Mouse (Mus musculus) lung, embryonic 16.5 days (tissue): ENCODE data around the gene Ackr2. TPM values are rescaled to one million over a fixed set of nuclear protein-coding genes. Genes with fewer than 3 reads are reported as not detected.

ENCODE experiments used
- ATAC-seq: fragments of 200-750 bp; cut with Nextera tagmentation; 2 replicates; pipeline ENCODE4 v1.8.0; 2017; ENCODE audit warnings: low read depth, mild to moderate bottlenecking, moderate library complexity
- H3K27ac ChIP-seq: fragments of 300-500 bp; sonication (generic); 2 replicates; pipeline ENCODE4 v1.5.1; 2014; ENCODE audit warnings: mild to moderate bottlenecking, control low read depth, low read length
- H3K27me3 ChIP-seq: fragments of 300-500 bp; sonication (generic); 2 replicates; pipeline ENCODE4 v1.6.1; 2014; ENCODE audit warnings: low read depth, low read length, mixed read lengths; ENCODE audit not compliant: control insufficient read depth, insufficient read depth
- H3K36me3 ChIP-seq: fragments of 300-500 bp; sonication (generic); 2 replicates; pipeline ENCODE4 v1.6.1; 2014; ENCODE audit warnings: low read length; ENCODE audit not compliant: control insufficient read depth, insufficient read depth
- H3K4me1 ChIP-seq: fragments of 300-500 bp; sonication (generic); replicated peaks from 2 replicates; pipeline ENCODE4 v1.6.1; 2014; ENCODE audit warnings: low read length, mixed read lengths; ENCODE audit not compliant: control insufficient read depth, insufficient read depth
- H3K4me2 ChIP-seq: fragments of 300-500 bp; sonication (generic); 2 replicates; pipeline ENCODE4 v1.6.1; 2014; ENCODE audit warnings: low read depth, low read length, control low read depth
- H3K4me3 ChIP-seq: fragments of 300-500 bp; sonication (generic); 2 replicates; pipeline ENCODE4 v1.5.1; 2014; ENCODE audit warnings: mild to moderate bottlenecking, low read length, control low read depth
- H3K9ac ChIP-seq: fragments of 300-500 bp; sonication (generic); 2 replicates; pipeline ENCODE4 v1.6.1; 2014; ENCODE audit warnings: low read length, control low read depth
- H3K9me3 ChIP-seq: fragments of 300-500 bp; sonication (generic); 2 replicates; pipeline ENCODE4 v1.6.1; 2016; ENCODE audit warnings: low read length; ENCODE audit not compliant: control insufficient read depth
- WGBS: fragments of 180-500 bp; shearing (Covaris S2); extraction: QIAGEN DNeasy Blood & Tissue Kit; methylation state at CpG from one replicate; pipeline ENCODE4 v1.1.7; 2014; 5-methylcytosine and 5-hydroxymethylcytosine counted together
- polyA plus RNA-seq: library from polyadenylated mRNA; unstranded; fragments of >200 nt; fragmentation: Nextera tagmentation; extraction: Ambion mirVana; gene quantifications from 2 replicates; pipeline ENCODE4 v1.2.1, GENCODE M21; 2015

Ackr2 gene
- polyA plus RNA-seq, 1 experiment from 2014 or later: 2.9 TPM

- Histone ChIP-seq H3K4me2 (no peak overlapping the region), H3K4me1 (peaks cover 1% of the 10 kb centered on the region; the same call in 1 of the 2 replicates), H3K9ac (no peak overlapping the region), H3K27ac (no peak overlapping the region), H3K9me3 (no peaks in the 10 kb centered on the region), H3K27me3 (no peaks in the 10 kb centered on the region), H3K36me3 (no peaks in the 10 kb centered on the region), H3K4me3 (no peak overlapping the region)
- ATAC-seq: no peak
- WGBS: 87% methylated on average over 5 of the region's 5 CpGs
Measured at GRCm38 (mm10) chr9:121900282-121900855, 2.2 kb downstream of the Ackr2 start.

GRCm38 (mm10) chr9:121901710-121902700, 3.9 kb downstream of the Ackr2 start:
- no peak overlapping the region for H3K27ac ChIP-seq
- no peak for ATAC-seq
- WGBS: 51% methylated on average over 5 of the region's 5 CpGs
- H3K36me3 ChIP-seq: no peaks in the 10 kb centered on the region
- H3K9ac ChIP-seq: no peak overlapping the region
- no peaks in the 10 kb centered on the region for H3K27me3 ChIP-seq
- no peaks in the 10 kb centered on the region for H3K9me3 ChIP-seq
- no peak overlapping the region for H3K4me3 ChIP-seq
- no peak overlapping the region for H3K4me2 ChIP-seq
- H3K4me1 ChIP-seq: no peaks in the 10 kb centered on the region

GRCm38 (mm10) chr9:121903476-121904305, 5.5 kb downstream of the Ackr2 start:
- H3K27ac ChIP-seq: no peak overlapping the region
- ATAC-seq: no peak
- H3K36me3 ChIP-seq: no peaks in the 10 kb centered on the region
- no peak overlapping the region for H3K4me3 ChIP-seq
- H3K9ac ChIP-seq: no peak overlapping the region
- no peaks in the 10 kb centered on the region for H3K9me3 ChIP-seq
- H3K4me2 ChIP-seq: no peak overlapping the region
- no peaks in the 10 kb centered on the region for H3K27me3 ChIP-seq
- 67% methylated on average over 8 of the region's 8 CpGs for WGBS
- no peaks in the 10 kb centered on the region for H3K4me1 ChIP-seq

- H3K27me3 ChIP-seq: no peaks in the 10 kb centered on the region
- WGBS: 69% methylated on average over 4 of the region's 4 CpGs
- H3K4me1 ChIP-seq: no peaks in the 10 kb centered on the region
- H3K9ac ChIP-seq: no peak overlapping the region
- no peaks in the 10 kb centered on the region for H3K36me3 ChIP-seq
- no peak for ATAC-seq
- no peak overlapping the region for H3K4me3 ChIP-seq
- H3K9me3 ChIP-seq: no peaks in the 10 kb centered on the region
- no peak overlapping the region for H3K4me2 ChIP-seq
- no peak overlapping the region for H3K27ac ChIP-seq
Measured at GRCm38 (mm10) chr9:121904319-121904718, 6.2 kb downstream of the Ackr2 start.

- H3K4me1 ChIP-seq: no peaks in the 10 kb centered on the region
- H3K27me3 ChIP-seq: no peaks in the 10 kb centered on the region
- no peaks in the 10 kb centered on the region for H3K9me3 ChIP-seq
- no peak overlapping the region for H3K4me3 ChIP-seq
- WGBS: 80% methylated on average over 7 of the region's 7 CpGs
- no peak overlapping the region for H3K9ac ChIP-seq
- ATAC-seq: no peak
- no peaks in the 10 kb centered on the region for H3K36me3 ChIP-seq
- H3K4me2 ChIP-seq: no peak overlapping the region
- H3K27ac ChIP-seq: no peak overlapping the region
Measured at GRCm38 (mm10) chr9:121904946-121905345, 6.8 kb downstream of the Ackr2 start.

- Histone ChIP-seq H3K27me3 (no peaks in the 10 kb centered on the region), H3K9me3 (no peaks in the 10 kb centered on the region), H3K4me3 (no peak overlapping the region), H3K36me3 (no peaks in the 10 kb centered on the region), H3K27ac (no peak overlapping the region), H3K4me1 (no peaks in the 10 kb centered on the region), H3K9ac (no peak overlapping the region), H3K4me2 (no peak overlapping the region)
- 71% methylated on average over 4 of the region's 4 CpGs for WGBS
- no peak for ATAC-seq
Measured at GRCm38 (mm10) chr9:121905556-121906185, 7.5 kb downstream of the Ackr2 start.

GRCm38 (mm10) chr9:121906456-121906855, 8.3 kb downstream of the Ackr2 start:
- no peaks in the 10 kb centered on the region for H3K4me1 ChIP-seq
- no peaks in the 10 kb centered on the region for H3K9me3 ChIP-seq
- H3K4me3 ChIP-seq: no peak overlapping the region
- no peak for ATAC-seq
- H3K4me2 ChIP-seq: no peak overlapping the region
- H3K27ac ChIP-seq: no peak overlapping the region
- H3K9ac ChIP-seq: no peak overlapping the region
- no peaks in the 10 kb centered on the region for H3K27me3 ChIP-seq
- WGBS: 79% methylated on average over 5 of the region's 5 CpGs
- no peaks in the 10 kb centered on the region for H3K36me3 ChIP-seq

GRCm38 (mm10) chr9:121907356-121908070, 9.4 kb downstream of the Ackr2 start:
- no peaks in the 10 kb centered on the region for H3K4me1 ChIP-seq
- H3K9me3 ChIP-seq: no peaks in the 10 kb centered on the region
- H3K27me3 ChIP-seq: no peaks in the 10 kb centered on the region
- no peak for ATAC-seq
- no peaks in the 10 kb centered on the region for H3K36me3 ChIP-seq
- no peak overlapping the region for H3K9ac ChIP-seq
- H3K4me3 ChIP-seq: no peak overlapping the region
- no peak overlapping the region for H3K27ac ChIP-seq
- no peak overlapping the region for H3K4me2 ChIP-seq
- 70% methylated on average over 10 of the region's 10 CpGs for WGBS
